Mouse (Mus musculus) bone marrow macrophage, adult 2 months (primary cell): ENCODE measurements around the gene Acad12. TPM values are rescaled to one million over a fixed set of nuclear protein-coding genes. Genes with fewer than 3 reads are reported as not detected.
A peak's percentile ranks its signal among the peaks of the same experiment; 100 is the strongest.
"Not testable (repeated sequence)": the region's sequence is repeated elsewhere in the genome, so short reads cannot be mapped to it uniquely, and the experiment has no call there.

ENCODE experiments used
- H3K27ac ChIP-seq: 2 replicates; pipeline ENCODE4 v1.5.1; 2012; ENCODE audit warnings: low read depth, low read length; ENCODE audit not compliant: insufficient read depth
- H3K4me1 ChIP-seq: 2 replicates; pipeline ENCODE4 v1.6.1; 2012; ENCODE audit warnings: low read length; ENCODE audit not compliant: control insufficient read depth, insufficient read depth
- H3K4me3 ChIP-seq: 2 replicates; pipeline ENCODE4 v1.5.1; 2012; ENCODE audit warnings: mild to moderate bottlenecking, low read length, moderate library complexity; ENCODE audit not compliant: insufficient read depth
- CTCF ChIP-seq: IDR thresholded peaks from 2 replicates; pipeline ENCODE4 v1.5.1; 2012; ENCODE audit warnings: low read depth, mild to moderate bottlenecking, low read length, moderate library complexity
- POLR2A ChIP-seq: IDR thresholded peaks from 2 replicates; pipeline ENCODE4 v1.6.1; 2012; ENCODE audit warnings: mild to moderate bottlenecking, low read depth, low read length, borderline replicate concordance
- polyA plus RNA-seq: library from polyadenylated mRNA; stranded (reverse); fragments of >200 nt; gene quantifications from 2 replicates; pipeline ENCODE4 v1.2.4, GENCODE M21; 2012; ENCODE audit not compliant: missing spikeins, insufficient read depth, insufficient read length

Acad12 gene
- polyA plus RNA-seq, 1 experiment: 8.6 TPM

DNA sequence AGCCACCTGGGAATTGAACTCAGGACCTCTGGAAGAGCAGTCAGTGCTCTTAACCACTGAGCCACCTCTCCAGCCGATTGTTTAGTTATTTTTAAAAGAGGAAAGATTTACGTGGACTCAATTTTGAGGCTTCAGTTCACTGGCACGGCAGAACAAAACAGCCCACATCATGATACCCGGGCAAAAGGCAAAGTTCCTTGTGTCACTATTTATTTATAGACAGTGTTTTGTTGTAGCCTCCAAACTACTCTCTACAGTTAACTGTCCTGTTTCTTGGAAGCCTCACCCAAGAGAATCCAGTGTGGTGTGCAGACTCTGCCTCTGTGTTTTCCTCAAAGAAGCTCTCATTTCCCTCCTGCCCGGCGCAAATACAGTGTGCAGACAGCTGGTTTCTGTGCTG, 6.7 kb downstream of the Acad12 start:
- Histone ChIP-seq H3K27ac (no peak overlapping the region), H3K4me1 (no peaks in the 10 kb centered on the region; the same call in 1 of the 2 replicates), H3K4me3 (no peak overlapping the region)
- no peak for TF ChIP-seq POLR2A
- TF ChIP-seq CTCF: no peak

- not testable (repeated sequence) for H3K4me1 ChIP-seq, H3K4me3 ChIP-seq, H3K27ac ChIP-seq
These were observed 9.1 kb downstream of the Acad12 start for GRCm38 (mm10) chr5:121609556-121610135.

GRCm38 (mm10) chr5:121606151-121606550, 12.6 kb downstream of the Acad12 start:
- peaks cover 5% of the 10 kb centered on the region for H3K4me1 ChIP-seq
- H3K27ac ChIP-seq: no peak overlapping the region
- no peak overlapping the region for H3K4me3 ChIP-seq
- no peak for TF ChIP-seq POLR2A
- peak; percentile 77 for TF ChIP-seq CTCF

DNA sequence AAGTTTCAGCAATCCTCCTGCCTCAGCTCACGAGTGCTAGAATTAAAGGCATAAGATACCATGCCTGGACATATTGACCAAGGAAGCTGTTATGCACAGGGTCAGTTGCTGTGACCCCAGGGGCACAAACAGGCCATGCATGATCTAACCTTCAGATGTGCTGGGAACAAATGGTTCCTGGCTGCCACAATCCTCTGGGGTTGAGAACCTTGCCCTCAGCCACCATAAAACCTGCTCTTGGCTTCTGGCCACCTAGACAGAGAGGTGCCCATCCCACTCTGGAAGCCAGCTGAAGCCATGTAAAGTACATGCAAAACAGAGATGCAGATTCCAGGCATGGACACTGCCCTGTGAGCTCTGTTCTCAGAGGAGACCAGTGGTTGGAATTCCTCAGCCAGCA, 14.9 kb downstream of the Acad12 start:
- not testable (repeated sequence) for H3K27ac ChIP-seq, H3K4me3 ChIP-seq, H3K4me1 ChIP-seq

- H3K4me3 ChIP-seq: peak overlapping the region; percentile 20; the same call in 1 of the 2 replicates
- peaks cover 23% of the 10 kb centered on the region for H3K4me1 ChIP-seq
- peak overlapping the region; percentile 36; the same call in 1 of the 2 replicates for H3K27ac ChIP-seq
- TF ChIP-seq POLR2A (no peak), CTCF (peak; percentile 79)
These were observed 17.0 kb downstream of the Acad12 start for GRCm38 (mm10) chr5:121601547-121602299.

DNA sequence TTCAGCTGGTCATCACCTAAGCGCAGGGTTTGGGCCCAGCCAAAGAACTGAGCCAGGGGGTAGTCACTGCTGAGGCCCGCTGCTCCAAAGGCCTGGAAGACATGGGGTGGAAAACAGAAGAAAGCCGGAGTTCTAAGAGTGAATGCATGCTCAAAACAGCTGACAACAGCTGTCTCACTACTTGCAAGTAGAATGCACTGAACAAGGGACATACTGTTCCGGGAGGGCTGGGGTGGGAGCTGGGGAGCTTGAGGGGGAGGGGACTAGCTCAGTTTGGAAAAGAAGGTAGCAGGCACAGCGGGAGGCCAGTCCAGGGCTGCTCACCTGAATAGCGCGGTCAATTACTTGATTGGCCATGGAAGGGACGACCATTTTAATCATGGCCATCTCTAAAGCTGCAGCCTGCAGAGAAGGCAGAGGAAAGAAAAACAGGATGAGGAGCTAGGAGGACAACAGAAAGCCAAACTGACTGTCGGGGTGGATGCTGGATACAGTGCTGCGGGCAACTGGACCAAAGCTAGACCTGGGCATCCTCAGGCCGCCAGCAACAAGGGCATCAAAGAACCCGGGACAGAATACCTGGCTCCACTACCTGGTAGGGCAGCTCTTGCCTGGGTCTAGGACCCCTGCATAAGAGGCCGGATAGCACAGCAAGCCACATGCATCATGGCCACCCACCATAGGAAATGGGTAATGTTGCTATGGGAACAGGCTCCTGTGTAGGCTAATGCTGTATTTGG, 19.7 kb downstream of the Acad12 start:
- H3K4me3 ChIP-seq: no peak overlapping the region
- no peak for TF ChIP-seq POLR2A
- TF ChIP-seq CTCF: no peak
- H3K4me1 ChIP-seq: peaks cover 40% of the 10 kb centered on the region
- no peak overlapping the region for H3K27ac ChIP-seq

DNA sequence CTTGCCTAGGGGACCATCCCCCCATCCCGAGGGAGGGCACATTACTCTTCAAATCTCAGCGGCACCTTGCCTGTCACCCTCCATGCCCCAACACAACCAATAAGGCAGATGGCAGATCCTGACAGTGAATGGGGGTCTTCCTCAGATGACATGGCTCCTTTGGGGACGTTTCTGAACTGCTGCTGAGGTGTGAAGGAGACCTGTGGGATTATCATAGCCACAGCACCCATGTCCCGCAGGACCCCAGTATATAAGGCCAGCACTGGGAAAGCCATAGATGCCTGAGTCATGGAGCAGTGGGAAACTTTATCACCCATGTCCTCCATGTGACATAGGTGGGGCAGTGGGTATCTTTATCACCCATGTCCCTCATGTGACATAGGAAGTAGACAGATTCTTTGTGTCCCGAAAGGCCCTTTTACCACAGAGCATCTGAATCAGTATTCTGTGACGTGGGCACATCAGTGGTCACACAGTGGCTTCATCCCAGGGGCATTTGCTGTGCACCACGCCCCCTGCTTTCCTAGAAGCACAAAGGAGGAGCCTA, 20.7 kb downstream of the Acad12 start:
- Histone ChIP-seq H3K4me3 (no peak overlapping the region), H3K27ac (peak overlapping the region; percentile 93), H3K4me1 (peaks cover 40% of the 10 kb centered on the region)
- TF ChIP-seq POLR2A (no peak), CTCF (no peak)

DNA sequence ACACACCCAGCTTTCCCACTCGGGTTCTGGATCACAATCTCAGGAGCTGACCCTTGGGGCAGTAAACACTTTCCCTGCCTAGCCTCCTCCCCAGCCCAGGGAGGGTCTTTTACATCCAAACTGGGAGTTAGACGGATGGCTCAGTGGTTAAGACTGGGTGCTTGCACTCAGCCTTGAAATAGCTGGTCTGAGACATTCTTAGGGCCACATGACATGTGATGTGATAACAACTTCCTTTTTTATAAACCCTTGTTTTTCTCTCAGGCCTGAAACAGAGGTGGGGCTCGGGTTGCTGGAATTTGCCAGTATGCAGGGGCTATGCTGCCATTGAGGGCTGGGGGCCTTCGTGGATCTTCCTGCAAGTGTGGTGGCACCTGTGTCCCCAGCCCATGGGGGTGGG, 21.4 kb downstream of the Acad12 start:
- peak overlapping the region; percentile 93 for H3K27ac ChIP-seq
- H3K4me1 ChIP-seq: peaks cover 40% of the 10 kb centered on the region
- H3K4me3 ChIP-seq: peak overlapping the region; percentile 6; the same call in 1 of the 2 replicates
- no peak for TF ChIP-seq CTCF
- TF ChIP-seq POLR2A: 0 out of 2 replicates have a peak, but pooled peaks have one; percentile 4

DNA sequence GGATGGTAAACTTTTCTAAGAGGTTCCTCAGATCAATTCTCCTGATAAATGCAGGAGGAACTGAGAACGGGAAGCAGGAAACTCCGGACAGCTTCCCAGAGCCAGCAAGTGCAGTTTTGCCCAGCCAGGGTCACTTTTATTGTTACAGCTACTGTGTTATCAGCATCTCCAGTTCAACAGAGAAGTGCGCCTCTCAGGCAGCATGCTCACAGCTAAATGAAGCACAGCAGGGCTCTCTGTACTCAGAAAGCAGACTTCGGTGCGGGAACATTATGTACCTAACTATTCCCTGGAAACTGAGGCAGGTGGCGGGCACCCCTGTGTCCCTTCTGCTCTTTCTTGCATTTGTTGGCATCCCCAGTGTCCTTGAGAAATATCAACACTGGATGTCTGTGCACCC, 22.5 kb downstream of the Acad12 start:
- Histone ChIP-seq H3K4me3 (no peak overlapping the region), H3K27ac (peak overlapping the region; percentile 93), H3K4me1 (peaks cover 38% of the 10 kb centered on the region)
- no peak for TF ChIP-seq POLR2A
- TF ChIP-seq CTCF: no peak

DNA sequence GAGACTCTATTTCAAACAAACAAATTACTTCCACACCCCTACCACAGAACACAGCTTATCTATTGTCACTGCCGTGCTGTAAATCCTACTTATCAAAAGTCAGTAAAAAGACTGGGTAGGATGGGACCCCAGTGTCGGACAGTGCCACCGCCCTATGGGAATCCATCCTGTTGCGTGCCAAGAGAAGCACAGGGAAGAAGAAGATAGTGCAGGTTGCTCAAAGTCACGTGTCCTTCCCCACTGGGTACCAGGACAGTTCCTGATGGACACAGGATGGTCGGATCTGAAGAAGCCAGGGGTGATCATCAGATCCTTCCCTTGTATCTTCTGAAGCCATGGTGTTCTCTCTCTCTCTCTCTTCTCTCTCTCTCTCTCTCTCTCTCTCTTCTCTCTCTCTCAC, 23.0 kb downstream of the Acad12 start:
- H3K4me3 ChIP-seq: no peak overlapping the region
- TF ChIP-seq POLR2A (no peak), CTCF (no peak)
- peak overlapping the region; percentile 93 for H3K27ac ChIP-seq
- H3K4me1 ChIP-seq: peaks cover 41% of the 10 kb centered on the region
